Mouse (Mus musculus) activated CD4-positive, CD25-positive, alpha-beta regulatory T cell, adult 4 months (primary cell): Measurements from ENCODE around the gene Grk6. TPM values are rescaled to one million over a fixed set of nuclear protein-coding genes. Genes with fewer than 3 reads are reported as not detected.

ENCODE experiments used
- ATAC-seq: one replicate; pipeline ENCODE4 v1.8.0; 2017
- polyA plus RNA-seq, 2 experiments: library from polyadenylated mRNA; unstranded; fragments of 100-300 nt; shearing (Covaris generic); gene quantifications; one replicate each; pipeline ENCODE4 v1.2.1; 2017

The Grk6 gene
- polyA plus RNA-seq = 10 to 100 TPM; 38.6 to 43.6 TPM

DNA sequence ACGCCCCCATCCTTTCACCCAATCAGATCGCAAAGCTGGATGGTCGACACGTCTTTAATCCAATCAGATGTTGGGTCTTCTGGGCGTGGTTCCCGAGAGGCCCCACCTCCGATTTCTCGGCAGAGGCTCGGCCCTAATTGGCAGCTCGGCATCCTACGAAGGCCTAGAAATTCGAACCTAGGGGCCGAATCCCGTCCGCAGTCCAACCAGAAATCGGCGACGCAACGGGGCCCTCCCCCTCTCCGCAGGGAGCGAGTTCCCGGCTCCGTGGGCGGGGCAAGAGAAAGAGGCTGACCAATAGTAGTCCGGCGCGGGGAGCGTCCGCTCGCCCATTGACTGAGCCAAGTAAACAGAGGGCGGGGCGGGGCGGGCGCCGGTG is at the start of gene Grk6:
TSS of gene Grk6 (plus strand) at position 136 of the 379 bp plus-strand sequence.
- ATAC-seq = peak; percentile 71

DNA sequence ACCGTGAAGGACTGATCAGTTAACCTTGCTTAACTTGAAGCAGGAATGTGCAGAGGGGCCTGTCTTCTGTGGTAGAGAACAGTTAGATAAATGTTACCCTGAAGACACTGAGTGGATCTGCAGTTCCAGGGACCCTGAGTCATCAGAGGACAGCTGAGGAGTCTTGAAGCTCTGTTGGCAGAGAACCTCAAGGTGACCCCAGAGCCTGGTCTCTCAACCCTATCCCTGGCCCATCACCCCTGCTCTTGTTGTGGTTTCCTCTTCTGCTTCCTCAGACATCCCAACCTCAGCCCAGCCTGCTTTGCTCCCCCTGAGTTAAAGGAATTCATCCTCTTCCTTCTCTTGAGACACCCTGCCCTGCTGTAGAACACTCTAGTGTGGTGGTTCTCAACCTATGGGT is 46.8 kb upstream of the Grk6 start, which contains the start of gene Slc34a1:
TSS of gene Slc34a1 (plus strand) at position 100 of the 400 bp plus-strand sequence.
- no peak for ATAC-seq

DNA sequence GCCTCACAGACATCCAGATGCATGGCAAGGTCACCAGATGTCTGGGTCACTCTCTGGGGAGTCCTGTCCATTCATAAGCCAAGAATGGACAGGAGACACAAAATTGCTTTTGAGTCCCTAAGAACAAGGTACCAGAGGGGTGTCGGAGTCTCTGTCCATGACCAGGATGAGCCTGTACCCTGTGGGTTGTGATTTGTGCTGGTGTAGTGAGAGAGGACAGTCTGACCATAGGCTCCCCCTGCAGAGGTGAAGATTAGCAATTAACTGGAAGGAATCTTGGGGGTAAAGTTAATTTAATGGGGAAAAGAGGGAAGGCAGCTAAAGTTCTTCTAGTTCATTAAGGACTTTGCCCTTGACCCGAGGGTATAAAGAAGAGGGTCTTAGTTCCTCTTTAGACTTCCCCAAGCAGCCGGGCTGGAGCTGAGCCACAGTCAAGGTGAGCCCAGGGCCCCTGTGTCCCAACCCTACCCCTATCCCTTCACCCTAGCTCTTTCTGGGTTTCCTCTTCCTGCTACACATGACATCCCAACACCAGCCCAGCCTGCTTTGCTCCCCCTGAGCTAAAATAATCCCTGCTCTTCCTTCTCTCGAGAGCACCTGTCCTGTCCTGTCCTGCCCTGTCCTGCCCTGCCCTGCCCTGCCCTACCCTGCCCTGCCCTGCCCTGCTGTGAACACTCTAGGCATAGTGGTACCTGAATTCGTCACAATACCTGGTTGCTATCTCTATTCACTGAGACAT is 45.4 kb upstream of the Grk6 start:
- ATAC-seq = no peak

DNA sequence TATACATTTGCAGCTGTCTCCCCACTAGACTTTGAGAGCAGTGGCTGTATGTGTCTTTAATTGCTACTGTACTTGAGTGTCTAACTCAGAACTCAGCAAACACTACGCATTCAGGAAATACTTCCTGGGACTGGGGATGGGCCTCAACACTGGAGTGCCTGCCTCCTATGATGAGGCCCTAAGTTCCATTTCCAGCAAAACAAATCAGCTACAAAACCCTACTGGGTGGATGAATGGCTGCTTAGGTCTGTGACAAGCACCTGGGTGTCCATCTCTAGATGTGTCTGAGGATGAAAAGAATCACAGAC is 44.9 kb upstream of the Grk6 start:
- no peak for ATAC-seq

DNA sequence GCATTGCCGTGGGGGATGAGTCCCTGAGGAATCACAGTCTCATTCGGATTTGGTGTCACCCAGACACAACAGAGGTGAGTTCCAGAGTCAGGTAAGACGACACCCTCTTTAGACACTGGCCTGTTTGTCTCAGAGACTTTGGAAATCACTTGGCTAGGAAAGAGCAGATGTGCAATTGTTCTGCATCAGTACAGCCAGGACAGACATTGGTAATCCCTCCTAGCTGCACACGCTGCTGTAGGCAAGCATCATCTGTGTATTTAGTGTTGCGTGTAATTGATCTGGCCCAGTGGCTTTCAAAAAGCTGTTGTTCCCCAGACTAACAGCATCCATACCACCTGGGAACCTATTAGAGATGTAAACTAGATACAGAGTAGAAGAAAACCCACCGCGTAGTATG is 41.6 kb upstream of the Grk6 start:
- ATAC-seq = no peak

DNA sequence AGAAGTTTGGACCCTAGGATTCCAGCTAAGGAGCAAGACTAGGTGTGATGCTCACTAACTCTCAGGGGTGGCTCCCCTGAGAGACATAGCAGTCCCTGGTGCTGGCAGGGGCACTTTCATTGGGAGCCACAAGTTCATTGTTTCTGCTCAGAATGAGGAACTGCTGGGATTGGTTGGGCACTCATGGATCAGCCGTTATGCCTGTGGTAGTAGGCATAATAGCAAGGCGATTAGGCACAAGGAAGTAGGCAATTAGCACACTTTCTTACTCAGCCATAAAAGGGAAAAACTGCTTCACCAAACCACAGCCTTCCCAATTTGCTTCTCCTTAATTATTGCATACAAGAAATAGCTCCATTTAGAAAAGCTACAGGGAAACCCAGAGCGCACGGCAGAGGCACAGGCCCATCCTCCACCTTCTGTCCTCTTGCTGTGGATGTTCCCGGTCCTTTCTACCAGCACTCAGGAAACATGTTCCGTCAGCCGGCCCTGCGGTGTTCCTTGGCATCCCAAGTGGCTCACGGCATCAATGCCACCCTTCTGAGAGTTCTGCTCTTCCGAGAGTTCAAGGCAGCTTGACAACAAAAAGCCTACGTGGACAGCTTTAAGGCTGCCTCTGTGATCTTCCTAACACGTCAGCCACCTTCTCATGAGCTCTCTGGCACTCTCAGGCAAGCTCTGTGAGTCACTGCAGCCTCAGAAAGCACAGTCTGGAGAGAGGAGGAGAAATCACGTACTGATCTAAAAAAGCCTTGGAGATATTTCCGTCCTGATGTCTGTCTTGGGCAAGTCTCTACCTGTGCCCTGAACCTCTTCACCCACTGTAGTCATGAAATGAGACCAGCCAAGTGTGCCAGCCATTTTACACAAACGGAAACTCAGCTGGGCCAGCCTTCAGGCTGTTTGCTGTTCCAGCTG is 40.7 kb upstream of the Grk6 start:
- ATAC-seq = no peak

DNA sequence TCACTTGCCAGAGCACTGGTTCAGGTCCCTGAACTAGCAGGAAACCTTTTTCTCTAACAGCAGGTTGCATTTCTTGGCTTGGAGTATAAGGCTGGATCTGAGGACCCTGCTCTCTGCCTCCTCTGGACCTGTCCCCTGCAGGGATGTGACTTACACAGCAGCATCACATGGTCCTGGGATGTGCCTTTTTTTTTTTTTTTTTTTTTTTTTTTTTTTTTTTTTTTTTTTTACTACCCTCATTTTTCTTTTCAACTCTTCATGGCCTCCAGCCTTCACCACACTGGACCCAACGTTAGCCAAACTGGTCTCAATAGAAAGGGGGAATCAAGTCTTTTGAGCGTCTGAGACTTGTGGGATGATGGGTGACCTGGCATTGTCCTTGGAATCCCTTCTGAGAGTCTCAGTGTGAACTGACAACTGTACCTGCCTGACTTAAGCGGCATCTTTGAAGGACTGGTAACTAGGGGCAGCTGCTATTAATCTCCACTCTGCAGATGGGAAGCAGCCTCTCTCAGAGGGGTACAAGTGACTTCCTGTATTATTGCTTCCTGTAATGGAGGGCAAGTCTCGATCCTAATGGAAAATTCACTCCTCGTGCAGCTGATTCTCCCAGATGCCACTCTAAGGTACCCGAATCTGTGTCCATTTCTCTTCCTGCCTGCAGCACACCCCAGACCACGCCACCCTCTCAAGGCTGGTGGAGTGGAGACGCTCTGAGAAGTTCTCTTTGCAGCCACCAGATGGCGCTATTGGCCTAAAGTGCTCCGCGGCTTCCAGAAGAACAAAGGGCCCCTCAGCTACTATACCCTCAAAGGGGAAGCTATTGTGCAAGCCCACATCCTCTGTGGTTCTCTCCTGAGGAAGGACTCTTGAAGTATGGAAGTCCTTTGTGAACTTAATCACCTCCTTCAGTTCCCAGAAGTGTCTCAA is 39.8 kb upstream of the Grk6 start:
- ATAC-seq = peak; percentile 91

DNA sequence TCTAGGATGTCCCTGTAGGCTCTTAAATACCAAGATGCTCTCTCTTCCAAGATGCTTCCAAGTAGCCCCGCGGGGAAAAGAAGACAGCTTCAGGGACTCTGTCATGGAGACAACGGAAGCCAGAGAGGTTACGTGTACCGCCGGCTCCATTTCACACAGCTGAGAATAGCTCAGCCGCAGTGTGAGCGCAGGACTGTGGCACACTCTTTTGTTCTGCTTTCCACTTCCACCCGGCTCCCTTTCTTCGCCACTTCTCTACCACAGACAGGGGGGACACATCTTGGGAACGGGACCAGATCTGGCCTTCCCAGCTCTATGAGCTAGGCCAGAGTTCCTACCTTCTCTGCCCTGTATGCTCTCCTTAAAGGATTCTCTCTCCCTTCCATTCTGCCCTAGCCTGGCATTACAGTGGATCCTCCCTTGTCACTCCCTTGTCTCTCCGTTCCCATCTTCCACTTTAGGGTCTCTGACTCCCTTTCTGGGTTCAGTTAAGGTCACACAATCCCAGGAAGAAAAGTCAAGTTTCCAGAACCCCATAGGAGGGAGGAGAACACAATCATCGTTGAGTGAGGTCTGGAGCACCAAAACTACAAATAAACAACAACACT is 39.0 kb upstream of the Grk6 start:
- ATAC-seq = peak; percentile 58

DNA sequence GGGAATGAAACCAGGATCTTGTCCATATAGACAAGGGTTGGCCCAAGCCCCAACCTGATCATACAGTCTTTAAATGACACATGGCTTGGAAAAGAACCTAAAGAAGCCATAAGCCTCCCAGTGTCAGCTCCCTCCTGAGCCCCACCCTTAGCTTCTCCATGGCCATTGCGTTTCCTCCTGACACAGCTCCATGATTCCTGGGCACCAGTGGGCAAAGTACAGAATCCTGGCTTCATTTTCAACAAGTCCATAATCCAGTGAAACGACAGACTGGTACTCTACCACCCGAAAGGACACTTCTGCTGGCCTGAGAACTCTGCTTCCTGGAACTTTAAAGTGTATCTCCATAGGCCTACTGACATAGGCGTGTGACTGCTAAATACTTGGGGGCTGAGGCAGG is 37.5 kb upstream of the Grk6 start:
- ATAC-seq = no peak

DNA sequence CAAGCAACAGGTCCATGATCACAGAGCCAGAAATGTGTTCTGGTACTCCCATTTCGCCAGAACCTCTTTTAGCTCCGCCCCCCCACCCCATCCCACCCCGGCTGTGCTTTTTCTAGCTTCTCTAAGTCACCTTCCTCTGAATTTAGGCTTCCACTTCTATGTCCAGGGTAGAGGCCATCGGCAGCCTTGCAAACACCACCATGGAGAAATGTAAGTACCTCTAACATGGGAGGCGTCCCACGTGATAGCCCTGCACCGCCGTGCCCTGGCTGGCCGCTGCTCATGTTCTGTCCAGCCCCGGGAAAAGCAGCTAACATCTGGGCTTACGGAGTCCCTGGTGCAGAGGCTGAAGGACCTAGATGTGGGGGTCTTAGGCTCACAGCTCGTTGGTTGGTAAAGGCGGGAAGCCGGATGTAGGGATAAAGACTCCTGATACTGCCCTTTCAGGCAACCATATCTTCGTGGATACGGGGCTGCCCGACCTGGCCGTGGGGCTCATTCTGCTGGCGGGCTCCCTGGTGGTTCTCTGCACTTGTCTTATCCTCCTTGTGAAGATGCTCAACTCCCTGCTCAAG is 36.2 kb upstream of the Grk6 start:
- ATAC-seq = no peak

DNA sequence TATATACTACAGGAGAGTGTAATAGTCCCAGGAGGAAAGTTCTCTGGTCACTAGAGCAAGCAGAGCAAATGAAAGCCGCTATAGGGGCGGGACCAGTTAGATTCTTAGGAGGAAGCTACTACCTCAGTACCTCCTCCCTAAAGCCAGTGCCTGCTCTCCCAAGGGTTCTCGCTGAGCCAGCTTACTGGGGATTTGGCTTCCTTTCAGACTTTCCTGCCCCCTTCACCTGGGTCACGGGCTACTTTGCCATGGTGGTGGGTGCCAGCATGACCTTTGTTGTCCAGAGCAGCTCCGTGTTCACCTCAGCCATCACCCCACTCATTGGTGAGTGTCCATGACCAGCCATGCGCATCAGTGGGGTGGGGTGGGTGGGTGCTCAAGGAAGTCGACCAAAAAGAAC is 33.0 kb upstream of the Grk6 start:
- no peak for ATAC-seq

DNA sequence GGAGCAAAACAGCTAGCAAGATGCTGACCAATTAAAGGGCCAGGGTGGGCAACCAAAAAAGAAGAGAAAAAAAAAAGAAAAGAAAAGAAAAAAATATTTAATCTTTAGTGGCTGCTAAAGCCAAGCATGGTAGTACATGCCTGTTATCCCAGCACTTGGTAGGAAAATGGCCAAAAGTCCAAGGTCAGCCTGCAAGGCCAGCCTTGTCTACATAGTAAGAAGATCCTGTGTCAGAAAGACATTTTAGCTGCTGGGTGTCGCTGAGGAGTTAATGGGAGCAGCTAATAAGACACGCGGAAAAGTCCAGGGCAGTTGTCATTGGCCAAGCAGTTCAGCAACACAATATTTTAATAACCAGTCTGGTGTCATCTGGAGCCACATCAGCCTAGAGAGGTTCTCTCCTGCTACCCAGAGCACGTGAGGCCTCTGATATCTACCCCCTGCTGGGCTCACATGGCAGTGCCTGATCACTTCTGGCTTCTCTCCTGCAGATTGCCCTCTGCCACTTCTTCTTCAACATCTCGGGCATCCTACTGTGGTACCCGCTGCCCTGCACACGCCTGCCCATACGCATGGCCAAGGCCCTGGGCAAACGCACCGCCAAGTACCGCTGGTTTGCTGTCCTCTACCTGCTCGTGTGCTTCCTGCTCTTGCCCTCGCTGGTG is 32.1 kb upstream of the Grk6 start:
- no peak for ATAC-seq

DNA sequence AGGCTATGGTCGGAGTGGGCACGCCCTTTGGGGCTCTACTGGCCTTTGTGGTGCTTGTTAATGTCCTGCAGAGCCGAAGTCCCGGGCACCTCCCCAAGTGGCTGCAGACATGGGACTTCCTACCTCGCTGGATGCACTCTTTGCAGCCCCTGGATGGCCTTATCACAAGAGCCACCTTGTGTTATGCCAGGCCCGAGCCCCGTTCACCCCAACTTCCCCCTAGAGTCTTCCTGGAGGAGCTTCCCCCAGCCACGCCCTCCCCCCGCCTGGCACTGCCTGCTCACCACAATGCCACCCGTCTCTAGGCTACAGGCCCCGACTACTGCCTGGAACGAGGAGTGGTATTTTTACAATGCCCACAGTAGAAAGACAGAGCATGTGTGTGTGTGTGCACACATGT is 31.5 kb upstream of the Grk6 start:
- ATAC-seq = no peak

DNA sequence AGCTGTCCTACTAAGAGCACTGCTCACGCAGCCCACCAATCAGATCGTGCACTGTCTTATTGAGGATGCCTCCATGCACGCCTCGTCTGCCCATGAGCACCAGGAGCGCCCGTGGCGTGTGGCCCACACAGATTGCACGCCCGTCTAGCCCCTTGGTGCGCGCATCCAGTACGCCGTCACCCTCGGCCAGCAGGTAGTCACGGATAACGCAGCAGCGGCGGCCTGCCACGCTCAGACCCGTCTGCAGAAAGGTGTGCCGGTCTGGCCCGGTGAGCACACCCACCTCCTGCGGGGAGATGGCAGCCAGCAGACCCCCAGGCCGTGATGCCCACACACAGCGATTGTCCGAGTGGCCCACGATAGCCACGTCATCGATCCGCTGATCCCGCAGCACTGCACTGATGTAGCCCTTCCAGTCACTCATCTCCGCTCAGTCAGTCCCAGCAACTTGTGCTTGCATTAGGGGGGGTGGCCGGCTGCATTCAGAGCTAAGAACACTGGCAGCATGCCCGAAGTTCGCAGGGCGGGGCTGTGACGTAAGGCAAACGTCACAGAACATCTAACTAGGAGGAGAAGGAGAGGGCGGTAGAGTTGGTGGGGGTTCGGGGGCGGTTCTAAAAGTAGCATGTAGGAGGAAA is 30.0 kb upstream of the Grk6 start, which contains the start of gene Pfn3:
TSS of gene Pfn3 (minus strand) at position 490 of the 638 bp plus-strand sequence.
- ATAC-seq = no peak

DNA sequence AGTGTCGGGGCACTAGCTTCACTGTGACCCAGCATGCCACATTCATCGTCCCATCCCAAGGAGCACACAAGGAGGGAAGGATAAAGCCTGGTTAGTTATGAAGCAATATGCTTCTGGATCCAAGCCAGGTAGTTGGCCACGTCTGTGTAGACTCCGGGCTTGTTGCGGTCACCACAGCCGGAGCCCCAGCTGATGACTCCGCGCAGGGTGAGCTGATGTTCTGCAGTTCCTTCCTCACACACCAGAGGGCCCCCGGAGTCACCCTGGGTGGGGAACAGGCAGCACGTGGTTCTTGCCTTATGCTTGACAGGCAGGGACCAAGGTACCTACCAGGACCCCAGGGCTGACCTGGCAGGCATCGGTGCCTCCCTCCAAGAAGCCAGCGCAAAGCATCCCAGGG is 26.9 kb upstream of the Grk6 start:
- peak; percentile 76 for ATAC-seq

DNA sequence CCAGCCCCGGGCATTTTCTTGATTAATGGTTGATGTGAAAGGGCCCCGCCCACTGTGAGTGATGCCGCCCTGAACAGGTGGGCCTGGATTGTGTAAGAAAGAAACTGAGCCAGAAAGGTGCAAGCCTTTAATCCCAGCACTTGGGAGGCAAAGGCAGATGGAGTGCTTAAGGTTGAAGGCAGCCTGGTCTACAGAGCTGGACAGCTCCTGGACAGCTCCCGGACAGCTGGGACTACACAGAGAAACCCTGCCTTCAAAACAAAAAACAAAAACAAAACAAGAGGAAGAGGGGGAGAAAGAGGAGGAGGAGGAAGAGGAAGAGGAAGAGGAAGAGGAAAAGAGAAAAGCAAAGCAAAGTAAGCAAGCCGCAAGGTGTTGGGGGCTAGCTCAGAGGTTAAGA is 25.7 kb upstream of the Grk6 start:
- no peak for ATAC-seq

DNA sequence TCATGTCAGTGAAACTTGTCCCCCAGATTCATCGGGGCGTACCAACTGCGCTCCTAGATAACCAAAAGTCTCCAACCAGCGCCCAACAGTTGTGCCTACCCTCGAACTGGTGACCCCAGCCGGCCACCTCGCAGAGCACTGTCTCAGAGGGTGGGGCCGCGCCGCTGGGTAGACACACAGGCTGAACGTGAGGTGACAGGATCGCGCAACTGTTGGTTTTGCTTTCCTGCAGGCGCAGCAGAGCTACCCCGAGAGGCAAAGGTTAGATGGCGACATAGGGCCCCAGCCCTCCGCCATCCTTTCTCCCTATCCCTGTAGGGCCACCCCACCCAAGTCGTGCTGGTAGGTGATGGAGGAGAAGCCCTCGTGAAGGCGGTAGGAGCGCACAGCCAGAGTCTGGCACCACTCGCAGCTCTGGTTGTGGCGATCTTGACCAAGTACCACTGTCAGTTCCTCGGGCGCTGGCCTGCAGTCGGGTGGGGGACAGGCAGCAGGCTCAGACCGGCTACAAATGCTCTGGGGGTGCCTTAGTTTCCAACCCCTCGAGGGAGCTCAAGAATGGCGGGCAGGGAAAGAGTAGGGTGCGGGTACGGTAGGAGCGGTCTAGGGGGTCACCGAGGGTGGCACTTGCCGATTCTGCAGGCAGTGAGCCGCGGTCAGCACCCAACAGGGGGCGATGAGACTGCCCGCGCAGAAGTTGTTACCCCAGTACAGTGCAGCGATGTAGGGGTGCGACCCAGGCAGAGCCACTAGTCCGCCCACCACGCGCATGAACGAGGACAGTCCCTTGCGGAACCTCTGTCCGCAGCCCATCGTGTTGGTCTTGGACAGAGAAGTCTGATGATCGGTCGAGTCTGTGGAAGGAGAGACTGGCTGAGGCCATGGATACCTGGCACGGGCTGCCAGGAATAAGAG is 24.6 kb upstream of the Grk6 start:
- no peak for ATAC-seq

DNA sequence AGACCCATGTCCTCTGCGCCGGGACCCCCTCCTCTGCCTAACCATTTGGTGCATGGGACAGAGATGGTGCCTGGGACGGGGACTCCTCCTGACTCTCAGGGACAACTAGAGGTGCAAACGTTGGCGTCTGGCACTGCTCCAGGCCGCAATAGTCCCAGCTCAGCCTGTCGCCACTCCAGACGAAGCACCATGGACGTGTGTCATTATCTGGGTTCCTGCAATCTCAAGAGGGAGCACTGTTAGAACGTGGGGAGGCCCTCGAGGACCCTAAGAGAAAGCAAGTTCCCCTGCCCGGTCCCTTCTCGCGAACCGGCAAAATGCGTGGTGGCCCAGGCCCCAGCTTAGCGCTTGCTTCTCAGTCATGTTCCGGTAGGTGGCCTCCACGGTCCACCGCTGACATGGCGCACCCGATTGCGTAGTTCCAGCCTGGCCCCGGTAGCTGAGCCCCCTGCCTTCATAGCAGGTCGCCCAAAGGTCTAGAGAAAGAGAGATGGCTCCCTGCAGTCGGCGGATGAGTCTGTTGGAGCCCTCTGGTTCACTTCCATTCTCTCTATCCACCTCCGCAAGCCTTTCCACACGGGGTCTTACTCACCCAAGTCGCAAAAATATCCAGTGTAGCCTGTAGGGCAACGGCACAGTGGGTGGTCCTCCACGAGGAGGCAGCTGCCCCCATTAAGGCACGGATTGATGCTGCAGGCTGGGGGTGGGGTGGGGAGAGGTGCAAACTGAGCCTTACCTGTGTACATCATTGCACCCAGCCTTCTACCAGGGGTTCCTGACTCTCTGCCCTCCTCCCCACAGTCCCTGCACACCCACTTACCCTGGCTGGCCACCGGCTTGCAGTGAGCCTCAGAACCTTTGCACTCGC is 23.7 kb upstream of the Grk6 start:
- ATAC-seq = peak; percentile 77

DNA sequence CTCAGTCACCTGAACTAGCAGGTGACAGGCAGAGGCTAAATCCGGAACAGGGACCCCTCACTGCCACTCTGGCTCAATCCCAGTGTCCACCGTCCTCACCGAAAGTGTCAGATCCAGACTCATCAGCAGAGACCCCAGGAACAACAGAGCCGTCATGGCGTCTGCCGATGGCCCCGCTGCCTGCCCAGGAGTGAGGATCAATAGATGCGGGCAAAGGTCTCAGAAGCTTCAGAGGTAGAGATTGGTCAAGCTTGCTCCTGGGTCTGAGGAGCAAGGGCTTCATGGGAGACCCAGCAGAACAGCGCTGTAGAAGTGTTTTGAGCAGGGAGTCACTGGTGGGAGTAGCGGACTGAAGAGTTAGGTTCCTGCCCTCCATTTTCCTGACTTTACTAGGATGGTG is 18.3 kb upstream of the Grk6 start, which contains the start of gene F12:
TSS of gene F12 (minus strand) at position 181 of the 400 bp plus-strand sequence.
- ATAC-seq = no peak
